Mouse (Mus musculus): Measurements from ENCODE around the gene Nppc.

Nppc gene

DNA sequence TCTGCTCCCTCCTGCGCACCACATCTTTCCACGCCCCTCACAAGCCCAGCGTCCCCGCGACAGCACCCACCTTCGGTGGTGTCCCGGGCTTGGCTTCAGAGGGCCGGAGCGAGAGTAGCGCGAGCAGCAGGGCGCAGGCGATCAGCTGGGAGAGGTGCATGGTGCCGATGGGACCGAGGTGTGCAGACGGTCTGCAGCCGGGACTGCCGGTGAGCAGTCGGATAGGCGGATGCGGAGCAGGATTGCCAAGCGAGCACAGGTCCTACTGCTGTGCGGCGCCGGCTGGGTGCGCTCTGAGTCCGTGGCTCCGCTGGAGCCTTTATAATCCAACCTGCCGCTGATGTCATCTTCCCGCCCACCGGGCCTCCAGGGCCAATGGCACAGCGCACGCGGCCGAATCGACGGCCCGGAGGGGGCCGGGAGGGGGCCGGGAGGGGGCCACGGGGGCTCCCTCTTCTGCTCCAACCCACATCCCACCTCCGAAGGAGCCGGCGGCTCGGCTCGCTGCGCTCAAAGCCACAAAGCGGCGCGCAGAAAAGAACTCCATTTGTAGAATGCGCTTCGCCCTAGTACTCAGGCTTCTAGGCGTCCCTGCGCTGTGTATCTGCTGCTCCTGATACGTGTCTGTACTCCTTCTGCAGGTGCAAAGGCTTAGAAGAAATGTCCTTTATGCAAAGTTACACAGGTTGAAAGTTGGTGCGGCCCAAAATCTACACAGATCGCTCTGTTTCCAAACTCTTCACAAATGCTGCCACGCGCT is at the start of gene Nppc:
TSS of gene Nppc (minus strand) at position 293 of the 760 bp plus-strand sequence.
- DNase-seq (ENCODE audit: low read depth, low spot score): peak; percentile 46

DNA sequence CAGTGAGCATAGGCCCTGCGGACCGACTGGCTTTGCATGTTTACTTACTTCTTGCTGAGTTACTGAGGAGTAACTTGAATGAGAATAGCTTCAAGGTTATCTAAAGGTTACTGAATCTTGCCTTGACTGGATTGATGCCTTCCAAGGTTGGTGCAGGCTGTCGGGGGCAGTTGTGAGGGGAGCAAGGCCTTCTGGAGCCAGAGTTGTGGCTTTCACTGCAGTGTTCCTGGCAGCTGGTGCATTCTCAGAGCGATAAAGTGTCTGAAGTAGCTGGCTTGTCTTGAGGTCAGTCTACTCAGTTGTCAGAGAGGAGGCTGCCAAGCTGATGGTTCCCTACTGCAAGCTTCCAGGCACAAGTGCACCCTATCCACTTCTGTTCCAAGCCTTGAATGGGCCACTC is 49.0 kb upstream of the Nppc start:
- DNase-seq (ENCODE audit: low read depth, low spot score): no peak

DNA sequence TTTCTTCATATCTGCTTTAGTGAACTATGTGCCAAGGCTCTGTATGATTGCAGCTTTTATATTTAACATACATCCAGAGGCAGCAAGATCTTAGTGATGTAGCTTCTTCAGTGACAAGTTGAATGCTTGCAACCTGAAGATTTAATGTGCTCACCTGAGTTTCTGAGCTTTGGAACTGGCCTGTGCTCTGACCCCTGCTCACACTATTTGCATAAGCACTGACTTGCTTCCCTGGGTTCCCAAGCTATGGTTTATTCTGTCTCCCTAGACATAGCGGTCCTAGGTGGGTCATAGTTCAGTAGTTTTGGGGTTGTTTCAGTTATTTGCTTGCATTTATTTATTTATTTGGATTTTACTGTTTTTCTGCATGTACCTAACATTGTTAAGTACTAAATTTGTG is 47.8 kb upstream of the Nppc start:
- DNase-seq (ENCODE audit: low read depth, low spot score): no peak

DNA sequence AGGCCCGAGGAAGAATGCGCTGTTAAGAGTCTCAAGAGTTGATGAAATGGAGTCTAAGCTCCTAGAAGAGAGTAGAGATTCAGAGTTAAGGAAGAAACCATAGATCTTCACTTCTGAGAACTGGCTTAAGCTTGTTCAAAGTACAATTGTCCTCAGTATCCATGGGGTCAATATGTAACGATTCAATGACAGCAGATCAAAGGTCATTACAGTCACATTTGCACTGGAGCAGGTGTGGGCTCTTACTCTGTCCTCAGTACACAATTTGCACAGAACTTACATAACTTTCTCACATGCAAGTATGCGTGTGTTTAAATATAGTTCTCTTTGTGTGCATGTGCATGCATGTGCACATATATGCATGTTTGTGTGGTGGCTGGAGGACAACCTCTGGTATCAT is 42.7 kb upstream of the Nppc start:
- no peak for DNase-seq (ENCODE audit: low read depth, low spot score)

DNA sequence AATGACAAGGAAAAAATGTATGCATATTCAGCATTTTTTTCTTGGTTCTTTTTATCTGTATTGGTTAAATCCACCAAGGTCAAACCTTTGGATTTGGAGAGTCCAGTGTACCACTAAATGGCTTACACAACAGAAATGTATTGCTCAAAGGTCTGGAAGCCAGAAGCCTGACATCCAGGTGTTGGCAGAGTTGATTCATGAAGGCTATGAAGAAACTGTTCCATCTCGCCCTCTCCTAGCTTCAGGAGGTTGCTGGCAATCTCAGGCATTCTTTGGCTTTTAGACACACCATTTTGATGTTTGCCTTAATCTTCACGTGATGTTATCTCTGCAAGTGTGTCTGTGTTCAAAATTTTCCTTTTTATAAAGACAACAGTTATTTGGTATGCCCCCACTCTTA is 41.7 kb upstream of the Nppc start:
- no peak for DNase-seq (ENCODE audit: low read depth, low spot score)

DNA sequence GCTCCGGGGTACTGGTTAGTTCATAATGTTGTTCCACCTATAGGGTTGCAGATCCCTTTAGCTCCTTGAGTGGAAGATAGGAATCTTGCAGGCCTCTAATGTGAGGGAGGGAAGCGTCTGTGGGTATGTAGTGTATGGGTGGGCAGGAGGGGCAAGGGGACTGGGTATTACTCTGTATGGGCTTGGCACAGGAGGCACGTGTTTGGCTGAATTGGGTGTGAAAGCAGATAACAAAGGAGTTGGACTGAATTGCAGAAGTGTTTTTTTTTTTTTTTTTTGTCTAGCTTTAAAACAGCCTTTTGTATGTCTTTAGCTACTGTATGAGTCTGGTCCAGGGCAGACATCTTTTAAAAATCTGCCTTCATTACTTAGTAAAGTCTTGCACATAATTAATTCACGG is 39.2 kb upstream of the Nppc start:
- no peak for DNase-seq (ENCODE audit: low read depth, low spot score)

DNA sequence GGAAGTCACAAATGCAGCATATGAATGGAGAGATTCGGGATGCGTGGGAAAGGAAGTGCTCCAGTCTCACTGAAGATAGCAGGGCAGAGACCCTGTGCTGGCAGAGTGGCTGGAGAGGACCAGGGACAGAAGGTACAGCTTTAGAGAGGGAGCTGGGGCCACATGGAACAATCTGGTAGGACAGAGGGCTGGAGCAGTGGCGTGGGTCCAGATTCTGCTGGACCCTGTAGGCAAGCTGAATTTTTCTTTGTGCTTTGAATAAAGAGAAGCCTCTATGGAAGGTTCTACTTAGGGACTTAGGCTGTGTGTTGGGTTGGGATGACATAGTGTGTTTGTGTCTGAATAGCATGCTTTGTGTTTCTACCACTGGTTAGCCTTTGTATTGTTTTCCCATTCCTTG is 35.1 kb upstream of the Nppc start:
- DNase-seq (ENCODE audit: low read depth, low spot score): no peak

DNA sequence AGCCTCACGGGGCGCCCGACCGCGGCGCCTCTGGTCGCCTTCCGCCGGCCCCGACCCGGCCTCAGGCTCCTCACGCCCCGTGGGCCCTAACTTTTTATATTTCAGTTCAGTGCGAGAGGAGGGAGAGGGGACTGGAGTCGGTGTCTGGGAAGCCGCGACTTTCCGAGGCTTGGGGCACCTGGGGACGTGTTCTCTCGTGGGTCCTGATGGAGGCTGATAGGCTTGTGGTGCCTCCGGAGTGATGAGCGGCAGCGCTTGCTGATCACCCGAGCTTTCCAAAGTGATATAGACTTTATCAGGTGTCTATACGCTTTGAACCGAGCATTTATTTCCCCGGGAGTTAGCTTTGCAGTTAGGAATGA is 33.6 kb upstream of the Nppc start:
- no peak for DNase-seq (ENCODE audit: low read depth, low spot score)

DNA sequence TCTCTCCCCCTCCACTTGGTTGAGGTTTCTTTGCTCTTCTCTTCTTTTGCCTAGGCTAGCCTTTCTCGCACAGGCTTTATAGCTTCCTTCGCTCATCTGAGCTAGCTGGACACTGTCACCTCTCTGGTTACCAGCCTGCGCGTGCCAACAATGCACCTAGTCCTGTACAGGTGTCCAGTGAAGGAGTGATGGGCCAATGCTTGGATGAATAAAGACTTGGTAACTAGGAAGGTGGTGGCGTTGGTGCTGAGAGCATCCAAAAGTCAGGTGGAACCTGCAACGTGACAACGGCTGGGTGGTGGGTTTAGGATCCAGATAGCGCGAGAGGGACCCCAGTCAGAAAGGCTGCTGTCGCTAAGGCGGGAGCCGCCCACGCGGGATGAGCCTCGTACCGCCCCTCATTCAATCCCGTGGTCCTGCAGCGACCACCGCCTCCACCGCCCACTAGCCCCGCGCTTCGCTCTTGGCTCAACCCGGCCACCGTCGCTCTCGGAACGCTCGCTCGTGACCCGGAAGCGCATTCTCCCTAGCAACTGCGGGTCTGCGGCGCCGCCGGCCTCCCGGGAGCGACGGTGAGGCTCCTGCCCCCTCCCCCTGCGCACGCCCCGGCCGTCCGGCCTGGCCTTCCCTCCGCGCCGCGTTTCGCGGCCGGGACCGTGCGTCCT is 33.1 kb upstream of the Nppc start, which contains the start of gene Dis3l2:
TSS of gene Dis3l2 (plus strand) at position 509 of the 665 bp plus-strand sequence.
- DNase-seq (ENCODE audit: low read depth, low spot score): peak; percentile 82

DNA sequence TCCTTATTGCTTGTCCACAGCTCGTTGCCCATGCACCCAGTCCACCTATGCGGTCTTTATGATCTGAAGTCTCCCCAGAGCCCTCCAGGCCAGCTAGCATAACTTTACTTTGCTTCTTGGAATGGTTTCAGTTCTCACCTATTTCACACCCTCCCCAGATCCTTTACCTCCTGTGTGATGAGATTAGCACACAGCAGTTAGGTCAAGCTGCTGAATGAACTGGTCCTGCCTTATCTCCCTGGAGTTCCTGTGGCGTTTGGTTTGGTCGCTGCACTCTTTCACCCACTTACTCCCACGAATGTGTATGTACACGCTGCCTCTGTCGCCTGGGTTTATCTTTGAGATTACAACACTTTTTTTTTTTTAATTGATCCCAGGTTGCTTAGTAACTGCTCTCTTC is 30.0 kb upstream of the Nppc start:
- DNase-seq (ENCODE audit: low read depth, low spot score): no peak

DNA sequence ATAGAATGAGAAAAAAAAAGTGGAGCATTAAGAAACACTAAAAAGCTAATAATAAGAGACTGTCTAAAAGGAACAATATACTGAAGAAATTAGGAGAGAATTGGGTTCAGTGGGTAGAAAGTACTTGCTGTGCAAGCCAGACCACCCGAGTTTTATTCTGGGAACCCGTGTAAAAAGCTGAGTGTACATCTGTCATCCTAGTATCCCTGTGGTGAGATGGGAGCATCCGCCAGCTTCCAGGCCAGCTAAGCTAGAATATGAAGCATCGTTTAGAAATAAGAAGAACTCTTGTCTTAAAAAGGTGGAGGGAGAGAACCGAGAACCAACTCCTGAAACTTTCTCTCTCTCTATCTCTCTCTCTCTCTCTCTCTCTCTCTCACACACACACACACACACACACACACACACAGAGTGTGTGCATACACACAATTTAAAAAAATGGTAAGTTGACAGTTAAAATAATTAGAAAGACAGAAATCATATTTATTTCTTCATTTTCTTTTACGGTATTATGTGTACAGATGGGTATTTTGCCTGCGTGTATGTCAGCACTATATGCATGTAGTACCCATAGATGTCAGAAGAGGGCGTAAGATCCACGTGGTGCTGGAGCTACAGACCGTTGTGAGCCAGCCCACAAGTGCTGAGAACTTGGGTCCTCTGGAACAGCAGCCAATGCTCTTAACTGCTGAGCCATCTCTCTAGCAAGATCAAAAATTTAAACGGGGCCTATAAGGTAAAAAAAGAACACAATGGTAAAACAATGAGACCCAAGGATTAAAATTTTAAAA is 29.2 kb upstream of the Nppc start:
- DNase-seq (ENCODE audit: low read depth, low spot score): no peak

DNA sequence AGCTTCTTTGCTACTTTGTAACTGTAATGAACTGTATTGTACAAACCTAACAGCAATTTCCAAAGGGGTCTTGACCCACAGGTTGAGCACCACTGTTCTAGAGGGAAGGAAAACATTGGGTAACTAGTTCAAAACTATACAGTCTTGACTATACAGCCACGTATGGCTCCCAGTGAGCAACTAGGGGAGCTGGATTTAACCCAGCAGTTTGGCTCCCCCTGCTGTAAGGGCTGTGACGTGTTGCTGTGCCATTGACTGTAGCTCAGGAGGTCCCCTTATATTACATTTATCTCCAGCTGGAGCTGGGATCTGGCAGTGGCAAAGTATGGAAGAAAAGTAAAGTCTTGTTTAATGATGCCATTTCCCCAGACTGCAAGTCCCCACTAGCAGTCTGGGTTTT is 28.4 kb upstream of the Nppc start:
- no peak for DNase-seq (ENCODE audit: low read depth, low spot score)

DNA sequence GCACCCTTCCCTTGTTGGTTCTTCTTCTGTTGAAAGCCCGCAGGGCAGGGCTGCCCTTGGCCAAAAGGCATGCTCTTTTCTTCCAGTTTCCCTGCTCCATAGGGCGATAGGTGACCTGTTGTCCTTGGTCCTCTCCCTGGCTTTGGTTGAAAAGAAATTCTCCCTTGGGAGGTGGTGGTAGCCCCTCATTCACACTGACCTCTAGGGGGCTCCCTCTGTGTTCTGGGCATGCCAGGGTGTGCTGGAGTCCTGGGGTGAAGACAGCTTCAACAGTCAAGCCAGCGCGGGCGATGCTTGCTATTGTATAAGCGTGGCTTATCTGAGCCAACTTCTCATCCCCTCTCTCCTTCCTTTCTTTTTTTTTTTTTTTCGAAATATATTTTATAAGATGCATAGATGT is 26.6 kb upstream of the Nppc start:
- DNase-seq (ENCODE audit: low read depth, low spot score): no peak

DNA sequence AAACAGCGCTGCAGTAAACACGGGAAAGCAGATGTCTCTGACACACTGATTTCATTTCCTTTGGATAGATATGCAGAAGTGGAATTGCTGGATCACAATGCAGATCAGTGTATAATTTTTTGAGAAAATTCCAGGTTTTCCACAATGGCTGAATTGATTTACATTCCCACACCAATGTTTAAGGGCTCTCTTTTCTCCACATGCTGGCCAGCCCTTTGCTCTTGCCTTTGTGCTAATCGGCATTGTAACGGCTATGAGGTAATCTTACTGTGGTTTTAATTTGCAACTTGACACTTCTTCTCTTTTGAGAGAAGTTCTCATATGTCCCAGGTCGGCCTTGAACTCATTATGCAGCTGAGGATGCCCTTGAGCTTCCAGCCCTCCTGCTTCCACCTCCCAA is 20.7 kb upstream of the Nppc start:
- no peak for DNase-seq (ENCODE audit: low read depth, low spot score)

DNA sequence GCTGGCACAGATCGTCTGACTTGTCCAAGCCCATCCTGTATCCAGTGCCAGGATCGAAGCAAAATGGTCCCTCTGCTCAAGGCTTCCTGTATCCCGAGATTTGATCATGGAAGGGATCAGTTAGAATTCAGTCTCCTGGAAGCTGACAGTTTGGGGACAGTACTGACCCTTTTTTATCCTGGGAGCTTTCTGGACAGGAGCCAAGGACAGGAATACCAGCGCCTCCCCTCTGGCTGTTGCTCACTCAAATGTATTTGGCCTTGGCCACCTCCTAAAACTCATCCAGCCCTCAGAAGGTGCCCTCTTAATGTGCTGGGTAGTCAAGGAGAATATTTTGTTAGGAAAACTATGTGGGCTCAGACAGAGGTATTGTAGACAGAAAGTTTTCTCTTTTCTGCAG is 16.9 kb upstream of the Nppc start:
- DNase-seq (ENCODE audit: low read depth, low spot score): no peak

DNA sequence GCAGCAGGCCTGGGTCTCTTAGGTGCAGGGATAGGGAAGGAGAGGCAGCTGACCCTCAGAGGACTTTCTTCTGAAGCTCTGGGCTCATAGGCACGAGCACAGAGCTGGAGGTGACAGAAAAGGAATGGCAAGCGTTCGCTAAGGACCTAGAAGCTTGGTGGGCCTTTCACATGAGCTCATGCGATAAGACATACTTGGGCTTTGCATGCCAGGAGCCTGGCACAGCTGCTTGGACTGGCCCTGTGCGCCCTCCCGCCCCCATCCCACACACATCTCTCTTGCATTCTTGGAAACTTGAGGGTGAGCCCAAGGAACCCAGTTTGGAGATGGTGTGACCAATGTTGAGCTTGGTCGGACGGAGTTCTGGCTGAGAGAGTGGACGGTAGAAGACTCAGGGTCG is 8.3 kb upstream of the Nppc start:
- no peak for DNase-seq (ENCODE audit: low read depth, low spot score)

DNA sequence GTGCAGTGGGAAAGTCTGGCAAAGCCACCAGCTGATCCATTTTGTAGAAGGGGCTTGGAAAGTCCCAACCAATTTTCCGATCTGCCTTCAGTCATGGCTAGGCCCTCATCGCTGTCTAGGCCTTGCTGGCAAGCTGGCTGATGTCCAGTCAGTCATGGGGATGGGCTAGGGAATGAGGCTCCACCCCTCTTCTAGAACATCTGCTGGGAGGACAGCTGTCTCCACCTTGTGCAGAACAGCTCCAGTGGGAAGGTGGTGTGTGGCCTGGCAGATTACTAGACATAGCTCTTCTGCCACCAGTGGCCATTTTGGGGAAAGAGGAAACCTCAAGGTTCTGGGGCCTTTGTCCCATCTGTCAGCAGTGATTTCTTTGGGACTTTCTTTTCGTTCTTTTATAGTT is 7.3 kb upstream of the Nppc start:
- DNase-seq (ENCODE audit: low read depth, low spot score): no peak

DNA sequence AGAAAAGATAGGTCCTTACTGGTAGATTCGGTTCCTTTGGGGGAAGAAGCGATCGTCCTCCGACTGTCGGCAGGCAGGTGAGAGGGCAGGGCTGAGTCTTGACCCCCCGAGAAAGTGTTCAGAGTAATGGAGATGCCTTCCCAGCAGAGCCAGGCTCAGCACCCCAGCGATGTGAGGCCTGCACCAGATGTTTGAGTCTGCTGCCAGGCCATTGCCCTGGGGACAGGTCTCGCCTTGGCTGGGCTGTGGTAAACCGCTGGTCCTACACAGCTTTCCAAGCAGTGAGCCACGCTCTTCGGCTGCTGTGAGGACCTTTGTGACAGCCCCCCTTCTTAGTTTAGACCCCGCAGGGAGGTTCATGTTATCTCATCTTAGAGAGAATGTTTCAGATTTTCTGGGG is 4.8 kb upstream of the Nppc start:
- no peak for DNase-seq (ENCODE audit: low read depth, low spot score)

DNA sequence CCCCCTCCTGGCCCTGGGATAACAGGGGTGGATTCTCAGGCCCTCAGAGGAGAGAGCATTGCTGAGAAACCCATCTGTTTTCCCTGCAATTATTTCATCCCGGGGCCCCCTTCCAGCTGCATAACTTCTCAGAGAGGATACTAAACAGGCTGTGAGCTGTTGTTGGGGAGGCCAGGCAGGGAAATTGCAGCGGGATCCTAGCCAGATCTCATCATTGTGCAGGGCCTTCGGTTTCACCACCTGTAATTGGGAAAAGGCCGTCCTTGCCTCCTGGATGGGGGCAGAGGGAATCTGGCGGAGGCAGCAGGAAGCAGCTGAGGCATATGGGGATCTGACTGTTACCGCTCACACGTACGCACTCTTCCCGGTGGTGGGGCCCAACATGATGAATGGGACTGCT is 4.0 kb upstream of the Nppc start:
- no peak for DNase-seq (ENCODE audit: low read depth, low spot score)

DNA sequence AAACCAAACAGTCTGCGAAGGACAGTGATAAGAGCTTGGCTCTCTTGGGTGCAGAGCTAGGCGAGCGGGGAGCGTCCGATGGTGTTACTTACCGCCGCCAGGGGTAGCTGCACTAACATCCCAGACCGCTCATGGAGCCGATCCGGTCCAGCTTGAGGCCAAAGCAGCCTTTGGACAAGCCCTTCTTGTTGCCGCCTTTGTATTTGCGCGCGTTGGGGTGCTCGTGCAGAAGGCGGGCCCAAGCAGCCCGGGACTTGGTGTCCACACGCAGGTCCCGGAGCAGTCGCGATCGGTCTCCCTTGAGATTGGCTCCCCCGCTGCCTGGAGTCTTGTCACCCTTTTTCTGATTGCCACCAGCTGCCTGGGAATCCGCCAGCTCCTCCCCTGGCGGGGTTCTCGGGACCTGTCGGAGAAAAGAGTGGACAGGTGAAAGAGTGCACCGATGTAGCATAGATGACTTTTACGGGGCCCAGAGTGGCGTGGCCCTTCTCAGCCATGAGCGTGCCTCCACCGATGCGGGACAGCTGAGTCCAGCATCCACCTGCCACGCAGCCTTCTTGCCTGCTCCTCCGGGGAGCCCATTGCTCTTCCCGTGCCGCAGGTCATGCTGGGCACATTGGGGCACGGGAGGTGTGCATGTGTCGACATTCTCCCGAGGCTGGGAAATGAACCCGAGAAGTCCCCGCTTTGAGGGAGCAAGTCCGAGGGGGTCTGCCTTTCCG is 658 bp downstream of the Nppc start:
- peak; percentile 56 for DNase-seq (ENCODE audit: low read depth, low spot score)

DNA sequence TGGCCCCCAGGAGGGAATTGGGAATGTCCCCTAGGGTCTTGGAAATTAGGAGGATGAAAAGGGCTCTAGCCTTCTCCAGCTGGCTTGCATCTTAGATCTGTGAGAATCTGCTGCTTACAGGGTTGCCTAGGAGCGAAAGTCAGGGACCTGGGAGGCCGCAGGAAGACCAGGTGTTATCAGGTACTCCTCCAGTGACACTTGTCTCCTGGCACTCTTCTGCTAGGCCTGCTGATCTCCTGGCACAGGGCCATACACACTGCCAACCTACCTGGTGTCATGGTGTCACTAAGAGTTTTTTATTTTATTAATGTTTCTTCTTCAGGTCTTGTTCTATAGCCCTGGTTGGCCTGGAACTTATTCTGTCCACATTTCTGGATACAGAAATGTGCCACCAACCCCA is 5.3 kb downstream of the Nppc start:
- DNase-seq (ENCODE audit: low read depth, low spot score): no peak

DNA sequence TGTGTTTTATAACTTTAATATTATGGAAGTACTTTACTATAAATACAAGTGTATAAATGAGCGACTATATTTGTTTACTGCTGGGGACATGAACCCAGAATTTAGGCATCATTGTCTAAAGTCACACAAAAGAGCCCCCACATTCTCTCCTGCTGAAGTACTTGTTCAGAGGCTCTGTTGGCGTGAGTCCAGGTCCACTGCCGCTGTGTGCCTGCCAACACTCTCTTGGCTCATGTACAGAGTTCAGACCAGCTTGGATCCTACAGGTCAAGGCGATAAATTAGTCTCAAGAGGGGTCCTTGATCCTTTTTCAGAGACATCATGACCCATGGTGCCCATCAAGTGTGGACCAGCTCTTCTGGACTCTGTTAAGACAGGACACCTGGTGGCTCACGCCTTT is 13.3 kb downstream of the Nppc start:
- no peak for DNase-seq (ENCODE audit: low read depth, low spot score)

Measured in retina, postnatal 7 days (tissue).